Comparison of ENCODE assay signal across 28 mouse cellular contexts in genomic region chr15:78420395-78420794, GRCm38 (mm10). TPM values are rescaled to one million over a fixed set of nuclear protein-coding genes. Genes with fewer than 3 reads are reported as not detected.
A peak's percentile ranks its signal among the peaks of the same experiment; 100 is the strongest.
DNase-seq lines count a peak whose midpoint lies in the region; ATAC-seq and TF ChIP-seq lines count a peak whose summit lies in the region.
"Had no signal": no experiment of that assay in that cellular context is flagged by ENCODE, and none has a peak within 500 bp of the region (broad histone marks: within the 10 kb centered on the region; RNA-seq: fewer than 3 reads in every experiment).

No protein-coding gene starts in this region.

- H3K9me3 ChIP-seq in midbrain, embryonic 11.5 days (ENCODE audit: control insufficient read depth, low read length) = no peaks in the 10 kb centered on the region
- no peaks in the 10 kb centered on the region for H3K9me3 ChIP-seq in midbrain, embryonic 16.5 days (replicated peaks; ENCODE audit: control insufficient read depth, low read length, poor library complexity, severe bottlenecking)
- H3K9me3 ChIP-seq in CH12.LX (replicated peaks; ENCODE audit: low read length) = no peaks in the 10 kb centered on the region
- no peaks in the 10 kb centered on the region for H3K9me3 ChIP-seq in intestine, embryonic 15.5 days
- H3K9me3 ChIP-seq: embryonic facial prominence, embryonic 13.5 days; embryonic facial prominence, embryonic 15.5 days; forebrain, embryonic 10.5 days; forebrain, embryonic 12.5 days had no signal

- H3K4me1 ChIP-seq in midbrain, embryonic 11.5 days (ENCODE audit: control insufficient read depth, insufficient read depth, low read length) = peaks cover 8% of the 10 kb centered on the region; the same call in 1 of the 2 replicates
- H3K4me1 ChIP-seq in midbrain, embryonic 16.5 days (ENCODE audit: control insufficient read depth, insufficient read depth, low read length) = peaks cover 3% of the 10 kb centered on the region
- H3K4me1 ChIP-seq in CH12.LX (ENCODE audit: control insufficient read depth in 1 of 2, insufficient read depth in 2 of 2) = peaks cover 0 to 8% of the 10 kb centered on the region in 2 experiments; a peak in 2 of 4 replicates
- no peaks in the 10 kb centered on the region for H3K4me1 ChIP-seq in intestine, embryonic 15.5 days (replicated peaks)
- H3K4me1 ChIP-seq: embryonic facial prominence, embryonic 15.5 days had no signal

- no peak for TF ChIP-seq CTCF in CH12.LX (conservative IDR thresholded peaks at IDR 0.05 in 1 of 2, IDR thresholded peaks at IDR 0.05 in 1 of 2; ENCODE audit: low read depth in 2 of 2, low read length in 2 of 2)

- 89% methylated on average over 13 of the region's 13 CpGs for WGBS in midbrain, embryonic 11.5 days
- 83% methylated on average over 13 of the region's 13 CpGs for WGBS in midbrain, embryonic 16.5 days
- WGBS in intestine, embryonic 15.5 days = 82% methylated on average over 13 of the region's 13 CpGs

- peak; percentile 33 for DNase-seq in midbrain, embryonic 11.5 days (ENCODE audit: low spot score, missing footprints)
- DNase-seq in CH12.LX (ENCODE audit: extremely low read depth) = no peak
- DNase-seq in brain, adult 2 months (ENCODE audit: low read depth, low spot score) = peak; percentile 54
- no peak for DNase-seq in spleen, postnatal 14 days (ENCODE audit: low spot score in 2 of 2)
- no peak for DNase-seq in left cerebral cortex, adult 8-10 months (ENCODE audit: low spot score in 2 of 2)
- DNase-seq: adrenal gland, adult 2 months; adrenal gland, postnatal 10 days; adrenal gland, postnatal 25 days; B cell, adult 2 months; cerebellum, adult 11-12 months; cerebellum, adult 2 months; cerebellum, adult 9-10 months; cerebellum, postnatal 10 days; cerebellum, postnatal 25 days; embryo, embryonic 11 days had no signal

- H3K79me2 ChIP-seq in CH12.LX (replicated peaks; ENCODE audit: control insufficient read depth, extremely low read depth, insufficient read depth, poor library complexity, severe bottlenecking) = no peaks in the 10 kb centered on the region

- peak; percentile 33; the same call in 1 of the 2 replicates for TF ChIP-seq POLR2A in CH12.LX (IDR thresholded peaks at IDR 0.05; ENCODE audit: low read depth, low read length)

- no peak overlapping the region for H3K4me3 ChIP-seq in midbrain, embryonic 11.5 days (ENCODE audit: low read depth, low read length)
- no peak overlapping the region for H3K4me3 ChIP-seq in midbrain, embryonic 16.5 days (ENCODE audit: low read depth, low read length)
- peak overlapping the region in 1 of 3 experiments; percentile 53 for H3K4me3 ChIP-seq in CH12.LX (replicated peaks in 1 of 3; ENCODE audit: low read depth in 2 of 3, low read length in 2 of 3, poor library complexity in 1 of 3)
- H3K4me3 ChIP-seq in intestine, embryonic 15.5 days (replicated peaks) = no peak overlapping the region
- H3K4me3 ChIP-seq: embryonic facial prominence, embryonic 13.5 days; embryonic facial prominence, embryonic 15.5 days; erythroblast, embryonic 14.5 days; forebrain, embryonic 10.5 days; forebrain, embryonic 12.5 days had no signal

- dilution Hi-C loops in CH12.LX (cut with MboI; ENCODE audit: extremely low pct_ligation_motif_present, extremely low pct_unique_long_range_greater_than_20kb, low sequenced_read_pairs) = no loop called here

- H3K36me3 ChIP-seq in midbrain, embryonic 11.5 days (ENCODE audit: control insufficient read depth, insufficient read depth, low read length) = no peaks in the 10 kb centered on the region
- H3K36me3 ChIP-seq in midbrain, embryonic 16.5 days (ENCODE audit: control insufficient read depth, insufficient read depth, low read length) = no peaks in the 10 kb centered on the region
- H3K36me3 ChIP-seq in CH12.LX (replicated peaks in 1 of 2; ENCODE audit: control insufficient read depth in 1 of 2, insufficient read depth in 1 of 2, low read length in 1 of 2) = no peaks in the 10 kb centered on the region
- H3K36me3 ChIP-seq in intestine, embryonic 15.5 days = no peaks in the 10 kb centered on the region
- H3K36me3 ChIP-seq: embryonic facial prominence, embryonic 13.5 days; embryonic facial prominence, embryonic 15.5 days; forebrain, embryonic 10.5 days; forebrain, embryonic 12.5 days had no signal

- no peak overlapping the region for H3K27ac ChIP-seq in midbrain, embryonic 11.5 days (ENCODE audit: low read depth, low read length)
- H3K27ac ChIP-seq in midbrain, embryonic 16.5 days (ENCODE audit: low read length) = no peak overlapping the region
- no peak overlapping the region for H3K27ac ChIP-seq in CH12.LX (ENCODE audit: insufficient read depth, low read depth)
- no peak overlapping the region for H3K27ac ChIP-seq in intestine, embryonic 15.5 days
- H3K27ac ChIP-seq: embryonic facial prominence, embryonic 13.5 days; embryonic facial prominence, embryonic 15.5 days; forebrain, embryonic 10.5 days; forebrain, embryonic 12.5 days had no signal

- no peak for TF ChIP-seq EP300 in CH12.LX (IDR thresholded peaks at IDR 0.05; ENCODE audit: low read length)

- no peaks in the 10 kb centered on the region for H3K27me3 ChIP-seq in midbrain, embryonic 11.5 days (ENCODE audit: control insufficient read depth, insufficient read depth, low read length)
- H3K27me3 ChIP-seq in midbrain, embryonic 16.5 days (ENCODE audit: control insufficient read depth, insufficient read depth, low read depth, low read length) = no peaks in the 10 kb centered on the region; the same call in 1 of the 2 replicates
- peaks cover 36% of the 10 kb centered on the region for H3K27me3 ChIP-seq in CH12.LX (replicated peaks)
- H3K27me3 ChIP-seq in intestine, embryonic 15.5 days (replicated peaks) = peaks cover 39% of the 10 kb centered on the region
- H3K27me3 ChIP-seq: embryonic facial prominence, embryonic 15.5 days had no signal

- no peak overlapping the region for H3K9ac ChIP-seq in midbrain, embryonic 11.5 days (ENCODE audit: low read length)
- H3K9ac ChIP-seq in midbrain, embryonic 16.5 days (ENCODE audit: low read depth, low read length) = no peak overlapping the region
- H3K9ac ChIP-seq in CH12.LX (ENCODE audit: insufficient read depth, low read depth) = peak overlapping the region; percentile 59; the same call in 1 of the 2 replicates
- no peak overlapping the region for H3K9ac ChIP-seq in intestine, embryonic 15.5 days
- H3K9ac ChIP-seq: embryonic facial prominence, embryonic 13.5 days; embryonic facial prominence, embryonic 15.5 days; forebrain, embryonic 12.5 days had no signal

- ATAC-seq in midbrain, embryonic 11.5 days (ENCODE audit: low FRiP score) = no peak
- ATAC-seq in midbrain, embryonic 16.5 days = no peak
- no peak for ATAC-seq in intestine, embryonic 15.5 days
- ATAC-seq: CD4-positive, CD25-positive, alpha-beta regulatory T cell, adult 4 months; forebrain, embryonic 14.5 days; forebrain, embryonic 16.5 days had no signal

- in situ Hi-C loops in CH12.LX (cut with MboI; ENCODE audit: low pct_ligation_motif_present, low pct_unique_long_range_greater_than_20kb, low sequenced_read_pairs) = loop anchor here (10.0 kb wide), 1 partner anchor 56 kb away; no protein-coding TSS in a partner anchor

- no peak for TF ChIP-seq RAD21 in CH12.LX (IDR thresholded peaks at IDR 0.05; ENCODE audit: low read depth, low read length)

- H3K4me2 ChIP-seq in midbrain, embryonic 11.5 days = no peak overlapping the region
- H3K4me2 ChIP-seq in midbrain, embryonic 16.5 days (ENCODE audit: low read length) = no peak overlapping the region
- H3K4me2 ChIP-seq in CH12.LX (ENCODE audit: insufficient read depth, low read depth, poor library complexity, severe bottlenecking) = peak overlapping the region; percentile 93
- no peak overlapping the region for H3K4me2 ChIP-seq in intestine, embryonic 15.5 days (replicated peaks)
- H3K4me2 ChIP-seq: embryonic facial prominence, embryonic 13.5 days; embryonic facial prominence, embryonic 15.5 days; forebrain, embryonic 12.5 days had no signal

RNA-seq across cellular contexts. Expression of gene Kctd17, which starts 8.0 kb away (rescaled TPM):
- polyA plus RNA-seq in midbrain, embryonic 11.5 days (2014; fragmentation: Nextera tagmentation; extraction: Ambion mirVana) = 59.1 and 60.5 TPM in 2 replicates
- 152 and 156 TPM in 2 replicates for polyA plus RNA-seq in midbrain, embryonic 16.5 days (2015; fragmentation: Nextera tagmentation; extraction: Ambion mirVana)
- total RNA-seq in CH12.LX (2012; rRNA removed) (not detected in 2 replicates), CH12.LX (2014; rRNA removed) (not detected in 2 replicates)
- not detected in 2 replicates for polyA plus RNA-seq in CH12.LX (2012; ENCODE audit: insufficient read length, low read depth)
- 28.7 and 31.0 TPM in 2 replicates for polyA plus RNA-seq in intestine, embryonic 15.5 days (2015; fragmentation: Nextera tagmentation; extraction: Ambion mirVana)
- 100 to 1,000 TPM; 299 to 358 (median 333) TPM for total RNA-seq in left cerebral cortex, adult 8-10 months (2022)

RNA-seq across cellular contexts. Expression of gene Mpst, which starts 14.2 kb away (rescaled TPM):
- polyA plus RNA-seq in midbrain, embryonic 11.5 days (2014; fragmentation: Nextera tagmentation; extraction: Ambion mirVana) = 2.0 and 2.3 TPM in 2 replicates
- polyA plus RNA-seq in midbrain, embryonic 16.5 days (2015; fragmentation: Nextera tagmentation; extraction: Ambion mirVana) = 3.6 and 4.3 TPM in 2 replicates
- total RNA-seq in CH12.LX (2012; rRNA removed) (33.0 and 46.3 TPM in 2 replicates), CH12.LX (2014; rRNA removed) (18.1 and 27.0 TPM in 2 replicates)
- 21.5 and 24.4 TPM in 2 replicates for polyA plus RNA-seq in CH12.LX (2012; ENCODE audit: insufficient read length, low read depth)
- polyA plus RNA-seq in intestine, embryonic 15.5 days (2015; fragmentation: Nextera tagmentation; extraction: Ambion mirVana) = 2.6 and 3.1 TPM in 2 replicates
- total RNA-seq in left cerebral cortex, adult 8-10 months (2022) = 10 to 100 TPM; 31.4 to 38.1 (median 34.6) TPM

RNA-seq across cellular contexts. Expression of gene Tst, which starts 14.7 kb away (rescaled TPM):
- polyA plus RNA-seq in midbrain, embryonic 11.5 days (2014; fragmentation: Nextera tagmentation; extraction: Ambion mirVana) = 6.1 and 8.3 TPM in 2 replicates
- polyA plus RNA-seq in midbrain, embryonic 16.5 days (2015; fragmentation: Nextera tagmentation; extraction: Ambion mirVana) = 15.3 and 22.8 TPM in 2 replicates
- 1.8 and 2.0 TPM in 2 replicates for total RNA-seq in CH12.LX (2012; rRNA removed)
- total RNA-seq in CH12.LX (2014; rRNA removed) = 0.66 and 0.67 TPM in 2 replicates
- 0.56 and 0.57 TPM in 2 replicates for polyA plus RNA-seq in CH12.LX (2012; ENCODE audit: insufficient read length, low read depth)
- 33.4 and 45.0 TPM in 2 replicates for polyA plus RNA-seq in intestine, embryonic 15.5 days (2015; fragmentation: Nextera tagmentation; extraction: Ambion mirVana)
- 10 to 100 TPM; 33.6 to 37.8 (median 36.0) TPM for total RNA-seq in left cerebral cortex, adult 8-10 months (2022)

RNA-seq across cellular contexts. Expression of gene Tex33, which starts 24.7 kb away (rescaled TPM):
- polyA plus RNA-seq in midbrain, embryonic 11.5 days (2014; fragmentation: Nextera tagmentation; extraction: Ambion mirVana) = not detected in 2 replicates
- polyA plus RNA-seq in midbrain, embryonic 16.5 days (2015; fragmentation: Nextera tagmentation; extraction: Ambion mirVana) = not detected in 2 replicates
- not detected in 2 replicates for total RNA-seq in CH12.LX (2012; rRNA removed)
- not detected in 2 replicates for total RNA-seq in CH12.LX (2014; rRNA removed)
- not detected in 2 replicates for polyA plus RNA-seq in CH12.LX (2012; ENCODE audit: insufficient read length, low read depth)
- polyA plus RNA-seq in intestine, embryonic 15.5 days (2015; fragmentation: Nextera tagmentation; extraction: Ambion mirVana) = not detected in 2 replicates
- total RNA-seq in left cerebral cortex, adult 8-10 months (2022) = not detected
- total RNA-seq: adrenal gland, adult 2 months; adrenal gland, postnatal 10 days; adrenal gland, postnatal 25 days; adrenal gland, postnatal 4 days; ES-E14 had no signal
- polyA plus RNA-seq: adrenal gland, adult 2 months; CD4-positive, CD25-positive, alpha-beta regulatory T cell, adult 4 months; cerebellum, adult 2 months; embryonic facial prominence, embryonic 11.5 days; embryonic facial prominence, embryonic 13.5 days; erythroblast, embryonic 14.5 days; forebrain, embryonic 10.5 days; forebrain, embryonic 12.5 days; forebrain, embryonic 14.5 days; forebrain, embryonic 16.5 days had no signal

RNA-seq across cellular contexts. Expression of gene Tmprss6, which starts 48.0 kb away (rescaled TPM):
- polyA plus RNA-seq in midbrain, embryonic 11.5 days (2014; fragmentation: Nextera tagmentation; extraction: Ambion mirVana) = 0.07 and 0.34 TPM in 2 replicates
- 0.09 and 0.31 TPM in 2 replicates for polyA plus RNA-seq in midbrain, embryonic 16.5 days (2015; fragmentation: Nextera tagmentation; extraction: Ambion mirVana)
- total RNA-seq in CH12.LX (2012; rRNA removed) (0.08 and 0.34 TPM in 2 replicates), CH12.LX (2014; rRNA removed) (0.24 TPM in 2 replicates)
- polyA plus RNA-seq in CH12.LX (2012; ENCODE audit: insufficient read length, low read depth) = 0.54 and 0.70 TPM in 2 replicates
- 0.39 and 0.54 TPM in 2 replicates for polyA plus RNA-seq in intestine, embryonic 15.5 days (2015; fragmentation: Nextera tagmentation; extraction: Ambion mirVana)
- 1 to 10 TPM; 1.1 to 1.7 (median 1.2) TPM for total RNA-seq in left cerebral cortex, adult 8-10 months (2022)
- polyA plus RNA-seq: CD4-positive, CD25-positive, alpha-beta regulatory T cell, adult 4 months had no signal

Comparison
In these comparisons a context has a peak if more than half of its experiments do, and no peak if none do; other contexts are left out.
1. DNase-seq: peak in midbrain, embryonic 11.5 days (single experiment) and brain, adult 2 months (single experiment); none in CH12.LX (single experiment), spleen, postnatal 14 days (0 of 2) and left cerebral cortex, adult 8-10 months (0 of 2).
2. RNA of gene Kctd17, which starts 8.0 kb away (polyA plus RNA-seq): 152 to 156 TPM in midbrain, embryonic 16.5 days, 59.1 to 60.5 TPM in midbrain, embryonic 11.5 days and 28.7 to 31.0 TPM in intestine, embryonic 15.5 days; not detected in CH12.LX; every median in the first group is over 10 times any median in the second.